Mouse (Mus musculus) stomach, postnatal 0 days (tissue): ENCODE results near the gene Nme9. TPM values are rescaled to one million over a fixed set of nuclear protein-coding genes. Genes with fewer than 3 reads are reported as not detected.

Experiments
- ATAC-seq: fragments of 200-750 bp; cut with Nextera tagmentation; 2 replicates; pipeline ENCODE4 v1.8.0; 2017; ENCODE audit not compliant: low FRiP score, low TSS enrichment
- DNase-seq: peaks from one replicate; pipeline ENCODE4 v3.0.0-alpha.2; 2016; ENCODE audit warnings: low spot score
- H3K27ac ChIP-seq: fragments of 300-500 bp; sonication (generic); replicated peaks from 2 replicates; pipeline ENCODE4 v1.5.1; 2014; ENCODE audit warnings: mild to moderate bottlenecking, control low read depth
- H3K27me3 ChIP-seq: fragments of 300-500 bp; sonication (generic); 2 replicates; pipeline ENCODE4 v1.6.1; 2014; ENCODE audit warnings: low read length; ENCODE audit not compliant: control insufficient read depth, insufficient read depth
- H3K36me3 ChIP-seq: fragments of 300-500 bp; sonication (generic); 2 replicates; pipeline ENCODE4 v1.6.1; 2014; ENCODE audit warnings: low read length, mixed read lengths; ENCODE audit not compliant: control insufficient read depth, insufficient read depth
- H3K4me1 ChIP-seq: fragments of 300-500 bp; sonication (generic); replicated peaks from 2 replicates; pipeline ENCODE4 v1.6.1; 2014; ENCODE audit warnings: antibody characterized with exemption; ENCODE audit not compliant: control insufficient read depth, insufficient read depth
- H3K4me2 ChIP-seq: fragments of 300-500 bp; sonication (generic); replicated peaks from 2 replicates; pipeline ENCODE4 v1.6.1; 2014; ENCODE audit warnings: low read depth, mild to moderate bottlenecking, control low read depth, moderate library complexity
- H3K4me3 ChIP-seq: fragments of 300-500 bp; sonication (generic); 2 replicates; pipeline ENCODE4 v1.5.1; 2014; ENCODE audit warnings: low read depth, low read length, control low read depth
- H3K9ac ChIP-seq: fragments of 300-500 bp; sonication (generic); 2 replicates; pipeline ENCODE4 v1.6.1; 2014; ENCODE audit warnings: mild to moderate bottlenecking, low read length, control low read depth, mixed read lengths
- H3K9me3 ChIP-seq: fragments of 300-500 bp; sonication (generic); 2 replicates; pipeline ENCODE4 v1.6.1; 2016; ENCODE audit warnings: low read length; ENCODE audit not compliant: control insufficient read depth
- CTCF ChIP-seq: IDR thresholded peaks from 2 replicates; pipeline ENCODE4 v1.5.1; 2016; ENCODE audit warnings: antibody characterized with exemption, low read depth, mild to moderate bottlenecking, moderate library complexity
- EP300 ChIP-seq: optimal IDR thresholded peaks from 2 replicates; pipeline ENCODE3; 2016; ENCODE audit warnings: antibody characterized with exemption
- WGBS: fragments of 180-500 bp; shearing (Covaris S2); extraction: QIAGEN DNeasy Blood & Tissue Kit; methylation state at CpG from one replicate; pipeline ENCODE4 v1.1.7; 2014; 5-methylcytosine and 5-hydroxymethylcytosine counted together
- polyA plus RNA-seq: library from polyadenylated mRNA; unstranded; fragments of >200 nt; fragmentation: Nextera tagmentation; extraction: Ambion mirVana; gene quantifications from 2 replicates; pipeline ENCODE4 v1.2.1, GENCODE M21; 2015

Nme9 gene
- polyA plus RNA-seq, 1 experiment from 2014 or later, result not detected

DNA sequence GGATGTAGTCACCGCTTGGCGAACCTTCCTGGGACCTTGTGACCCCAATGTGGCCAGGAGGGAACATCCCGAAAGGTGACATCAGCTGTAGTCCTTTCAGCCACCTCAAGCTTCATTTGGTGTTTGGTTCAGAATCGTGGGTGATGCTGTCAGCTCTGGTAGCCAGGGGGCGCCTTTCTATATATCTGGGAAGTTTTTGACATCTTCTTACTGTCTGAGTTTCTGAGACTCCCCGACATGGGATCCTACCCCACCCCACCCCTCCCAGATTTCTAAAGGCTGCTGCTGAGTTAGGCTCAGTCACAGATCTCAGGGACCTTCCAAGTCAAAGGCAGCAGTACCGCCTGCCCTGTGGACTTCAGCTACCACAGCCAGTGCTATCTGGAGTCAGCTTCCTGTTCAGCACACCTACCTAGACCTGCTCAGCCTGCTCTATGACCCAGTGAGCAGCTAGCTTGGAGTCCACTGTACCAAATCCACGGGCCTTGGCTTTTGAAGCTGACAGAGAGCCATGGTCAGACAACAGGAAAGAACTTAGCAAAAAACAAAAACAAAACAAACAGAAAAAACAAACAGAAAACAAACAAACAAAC, 18.5 kb downstream of the Nme9 start:
- H3K4me3 ChIP-seq, result no peak overlapping the region
- ATAC-seq (peak; percentile 87), DNase-seq (peak; percentile 51)
- TF ChIP-seq EP300 (no peak), CTCF (peak; percentile 61)
- H3K36me3 ChIP-seq, result no peaks in the 10 kb centered on the region
- H3K9me3 ChIP-seq, result no peaks in the 10 kb centered on the region
- WGBS, result 59% methylated on average over 8 of the region's 8 CpGs
- H3K4me2 ChIP-seq, result no peak overlapping the region
- H3K27ac ChIP-seq, result no peak overlapping the region
- H3K4me1 ChIP-seq, result no peaks in the 10 kb centered on the region
- H3K9ac ChIP-seq, result no peak overlapping the region
- no peaks in the 10 kb centered on the region for H3K27me3 ChIP-seq

- no peak overlapping the region for H3K4me3 ChIP-seq
- H3K9me3 ChIP-seq, result no peaks in the 10 kb centered on the region
- no peak for ATAC-seq
- no peak for DNase-seq
- TF ChIP-seq CTCF, result no peak
- no peak for TF ChIP-seq EP300
- WGBS, result 63% methylated on average over 16 of the region's 16 CpGs
- peaks cover 3% of the 10 kb centered on the region; the same call in 1 of the 2 replicates for H3K36me3 ChIP-seq
- no peaks in the 10 kb centered on the region for H3K27me3 ChIP-seq
- H3K4me1 ChIP-seq, result no peaks in the 10 kb centered on the region
- H3K4me2 ChIP-seq, result no peak overlapping the region
- H3K27ac ChIP-seq, result no peak overlapping the region
- H3K9ac ChIP-seq, result no peak overlapping the region
Observed at GRCm38 (mm10) chr9:99470347-99471092, 19.2 kb downstream of the Nme9 start.

DNA sequence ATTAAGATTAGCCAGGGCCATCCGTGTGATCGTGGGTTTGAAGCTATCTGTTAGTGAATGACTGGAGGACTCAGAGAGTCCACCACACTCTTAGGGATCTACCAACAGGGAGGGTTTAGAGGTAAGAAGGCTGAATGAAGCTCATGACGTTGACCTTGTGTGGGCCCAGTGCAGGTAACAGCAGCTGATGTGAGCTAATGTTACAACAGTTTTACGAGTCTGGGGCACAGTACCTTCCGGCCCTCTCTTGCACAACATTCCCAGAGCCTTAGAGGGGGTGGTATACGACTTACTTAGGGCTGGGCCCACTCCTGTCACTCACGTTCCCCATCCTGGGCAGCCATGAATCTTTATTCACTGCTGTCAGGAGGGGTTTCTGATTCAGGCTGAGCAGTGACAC, 20.1 kb downstream of the Nme9 start:
- 79% methylated on average over 7 of the region's 7 CpGs for WGBS
- no peak overlapping the region for H3K27ac ChIP-seq
- peaks cover 3% of the 10 kb centered on the region; the same call in 1 of the 2 replicates for H3K36me3 ChIP-seq
- no peaks in the 10 kb centered on the region for H3K4me1 ChIP-seq
- H3K27me3 ChIP-seq, result no peaks in the 10 kb centered on the region
- DNase-seq, result no peak
- no peak overlapping the region for H3K4me2 ChIP-seq
- TF ChIP-seq EP300 (no peak), CTCF (no peak)
- H3K4me3 ChIP-seq, result no peak overlapping the region
- ATAC-seq, result no peak
- H3K9me3 ChIP-seq, result no peaks in the 10 kb centered on the region
- no peak overlapping the region for H3K9ac ChIP-seq

- peak; percentile 33 for DNase-seq
- Histone ChIP-seq H3K4me2 (no peak overlapping the region), H3K27ac (no peak overlapping the region), H3K27me3 (no peaks in the 10 kb centered on the region), H3K36me3 (peaks cover 3% of the 10 kb centered on the region), H3K9ac (no peak overlapping the region), H3K4me1 (no peaks in the 10 kb centered on the region), H3K9me3 (no peaks in the 10 kb centered on the region), H3K4me3 (no peak overlapping the region)
- peak; percentile 69; the same call in 1 of the 2 replicates for ATAC-seq
- WGBS, result 47% methylated on average over 9 of the region's 9 CpGs
- no peak for TF ChIP-seq CTCF
Observed at GRCm38 (mm10) chr9:99479181-99479711, 28.0 kb downstream of the Nme9 start.

DNA sequence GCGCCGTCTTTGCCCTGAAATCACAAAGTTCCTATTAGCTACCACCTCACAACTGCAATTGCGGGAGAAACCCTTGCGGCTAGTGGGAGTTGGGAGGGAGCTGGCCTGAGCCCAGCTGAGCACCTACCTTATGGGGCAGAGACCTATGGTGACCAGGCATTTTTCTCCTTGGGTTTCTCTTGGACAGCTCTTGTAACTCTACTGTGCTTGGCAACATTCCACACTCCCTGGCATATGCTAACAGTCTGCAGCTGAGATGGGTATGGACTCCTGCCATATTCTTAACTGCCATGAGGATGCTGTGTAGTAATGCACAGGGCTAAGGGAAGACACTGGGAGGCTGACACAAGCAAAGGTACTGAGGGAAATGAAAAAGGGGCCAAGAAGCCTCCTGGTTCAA, 29.5 kb downstream of the Nme9 start:
- Histone ChIP-seq H3K36me3 (no peaks in the 10 kb centered on the region; the same call in 1 of the 2 replicates), H3K27ac (no peak overlapping the region), H3K9ac (no peak overlapping the region), H3K4me1 (no peaks in the 10 kb centered on the region), H3K9me3 (no peaks in the 10 kb centered on the region), H3K4me2 (no peak overlapping the region), H3K27me3 (no peaks in the 10 kb centered on the region), H3K4me3 (no peak overlapping the region)
- no peak for DNase-seq
- TF ChIP-seq CTCF (no peak), EP300 (no peak)
- 88% methylated on average over 4 of the region's 4 CpGs for WGBS
- ATAC-seq, result no peak

DNA sequence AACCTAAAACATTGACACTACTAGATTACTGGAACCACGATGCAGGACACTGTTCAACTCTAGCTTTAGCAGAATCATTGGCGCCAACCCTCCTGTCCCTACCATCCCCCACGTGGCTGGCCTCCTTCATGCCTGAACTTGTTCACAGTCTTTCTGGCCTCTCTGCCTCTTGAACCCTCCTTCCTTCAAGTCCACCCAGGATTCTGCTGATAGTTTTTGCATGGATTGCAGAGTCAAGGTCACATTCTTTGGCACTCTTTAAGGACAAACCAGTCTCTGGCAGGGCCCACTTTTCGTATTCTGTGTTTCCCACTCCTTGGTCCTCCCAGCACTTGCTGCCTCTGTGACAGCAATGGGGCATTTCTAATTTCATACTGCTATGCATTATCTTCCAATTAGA, 31.9 kb downstream of the Nme9 start:
- no peak overlapping the region for H3K4me3 ChIP-seq
- H3K36me3 ChIP-seq, result peaks cover 8% of the 10 kb centered on the region; the same call in 1 of the 2 replicates
- DNase-seq, result no peak
- H3K4me2 ChIP-seq, result no peak overlapping the region
- H3K9me3 ChIP-seq, result no peaks in the 10 kb centered on the region
- no peak for ATAC-seq
- no peak for TF ChIP-seq CTCF
- no peak for TF ChIP-seq EP300
- H3K27me3 ChIP-seq, result no peaks in the 10 kb centered on the region
- no peak overlapping the region for H3K27ac ChIP-seq
- no peak overlapping the region for H3K9ac ChIP-seq
- 82% methylated on average over 4 of the region's 4 CpGs for WGBS
- no peaks in the 10 kb centered on the region for H3K4me1 ChIP-seq
